Mouse (Mus musculus): ENCODE data around the gene Per2. TPM values are rescaled to one million over a fixed set of nuclear protein-coding genes. Genes with fewer than 3 reads are reported as not detected.

Gene Per2
- polyA plus RNA-seq, 1 experiment = 1.8 TPM

GRCm38 (mm10) chr1:91453932-91454331 lies 5.2 kb downstream of the Per2 start:
- H3ac ChIP-seq (ENCODE audit: control insufficient read depth, insufficient read length) = no peak overlapping the region
- TF ChIP-seq POLR2AphosphoS2 (IDR thresholded peaks at IDR 0.05; ENCODE audit: insufficient read length, low read depth) (no peak), POLR2A (IDR thresholded peaks at IDR 0.05; ENCODE audit: insufficient read length, low read depth) (no peak), USF1 (IDR thresholded peaks at IDR 0.05; ENCODE audit: low read depth) (no peak), E2F4 (IDR thresholded peaks at IDR 0.05; ENCODE audit: insufficient read depth) (no peak)
- H3K79me2 ChIP-seq (ENCODE audit: control insufficient read depth, insufficient read depth) = peaks cover 34% of the 10 kb centered on the region
- no peak overlapping the region for H3K4me3 ChIP-seq
- H3K27me3 ChIP-seq (ENCODE audit: control insufficient read depth, insufficient read depth, insufficient read length) = no peaks in the 10 kb centered on the region
- H3K36me3 ChIP-seq (ENCODE audit: control insufficient read depth, insufficient read depth) = no peaks in the 10 kb centered on the region
- H3K4me2 ChIP-seq (ENCODE audit: low read depth) = no peak overlapping the region

DNA sequence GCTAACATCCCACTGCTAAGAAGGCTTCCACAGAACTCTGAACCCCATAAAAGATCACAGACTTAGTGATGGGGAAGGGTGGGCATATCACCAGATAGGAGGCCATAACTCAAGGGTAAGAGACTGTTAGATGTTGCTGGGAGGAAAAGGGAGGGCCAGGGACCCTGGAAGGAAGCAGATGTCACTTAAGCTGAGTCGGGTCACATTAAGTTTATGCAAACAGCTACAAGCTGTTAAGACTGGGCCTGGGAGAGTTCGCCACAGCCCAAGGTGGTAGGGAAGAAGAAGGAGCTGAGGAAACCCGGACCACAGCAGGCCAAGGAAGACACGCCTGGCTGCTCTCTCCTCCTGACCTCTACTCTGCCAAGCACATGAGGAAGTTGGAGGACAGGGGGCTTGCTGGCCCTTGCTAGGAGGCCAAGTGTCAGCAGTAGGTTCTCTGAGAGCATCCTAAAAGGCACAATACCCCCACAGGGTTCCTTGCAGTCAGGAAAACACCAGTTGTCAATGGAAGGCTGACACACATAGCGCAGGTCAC lies 7.5 kb downstream of the Per2 start:
- H3K27me3 ChIP-seq (ENCODE audit: control insufficient read depth, insufficient read depth, insufficient read length) = no peaks in the 10 kb centered on the region

GRCm38 (mm10) chr1:91450851-91451250 lies 8.3 kb downstream of the Per2 start:
- H3K27me3 ChIP-seq (ENCODE audit: control insufficient read depth, insufficient read depth, insufficient read length) = no peaks in the 10 kb centered on the region

More for the DNA sequence above, 7.5 kb downstream of the Per2 start:
- Histone ChIP-seq H3K79me2 (ENCODE audit: control insufficient read depth, insufficient read depth) (peaks cover 24% of the 10 kb centered on the region), H3K4me2 (ENCODE audit: low read depth) (no peak overlapping the region), H3ac (ENCODE audit: control insufficient read depth, insufficient read length) (no peak overlapping the region), H3K36me3 (ENCODE audit: control insufficient read depth, insufficient read depth) (peaks cover 17% of the 10 kb centered on the region), H3K4me3 (no peak overlapping the region)
- TF ChIP-seq POLR2AphosphoS2 (IDR thresholded peaks at IDR 0.05; ENCODE audit: insufficient read length, low read depth) (no peak), MYOG (IDR thresholded peaks at IDR 0.05; ENCODE audit: control insufficient read depth in 1 of 3, insufficient read depth in 1 of 3, insufficient read length in 2 of 3, low read depth in 2 of 3) (no peak), MYOD1 (IDR thresholded peaks at IDR 0.05; ENCODE audit: control insufficient read depth in 1 of 3, insufficient read length in 2 of 3, low read depth in 2 of 3) (no peak), CEBPB (IDR thresholded peaks at IDR 0.05; ENCODE audit: insufficient read depth, poor library complexity, severe bottlenecking) (no peak), REST (IDR thresholded peaks at IDR 0.05; ENCODE audit: insufficient read depth, insufficient read length) (no peak), TCF3 (IDR thresholded peaks at IDR 0.05; ENCODE audit: insufficient read length, low read depth) (no peak), SRF (IDR thresholded peaks at IDR 0.05; ENCODE audit: control insufficient read depth, insufficient read length, low read depth) (no peak), USF1 (IDR thresholded peaks at IDR 0.05; ENCODE audit: low read depth) (no peak), POLR2A (IDR thresholded peaks at IDR 0.05; ENCODE audit: insufficient read length, low read depth) (no peak)

DNA sequence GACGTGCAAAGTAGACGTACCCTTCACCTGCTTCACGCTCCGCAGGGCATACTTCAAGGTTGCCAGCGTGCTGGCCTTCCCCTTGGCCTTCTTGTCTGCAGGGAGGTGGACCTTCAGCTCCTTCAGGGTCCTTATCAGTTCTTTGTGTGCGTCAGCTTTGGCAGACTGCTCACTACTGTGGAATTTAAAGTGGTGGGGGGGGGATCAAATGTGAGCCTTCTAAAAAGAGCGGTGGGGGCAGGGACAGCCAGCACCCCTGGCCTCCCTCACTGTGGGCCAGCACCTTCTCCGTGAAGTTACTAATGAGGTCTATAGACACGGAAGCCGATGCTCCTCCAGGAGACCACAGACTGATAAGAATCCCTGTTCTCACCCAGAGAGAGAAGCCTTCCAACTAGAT lies 10.4 kb downstream of the Per2 start:
- H3K79me2 ChIP-seq (ENCODE audit: control insufficient read depth, insufficient read depth) = peaks cover 7% of the 10 kb centered on the region
- H3K4me3 ChIP-seq = no peak overlapping the region
- H3ac ChIP-seq (ENCODE audit: control insufficient read depth, insufficient read length) = no peak overlapping the region
- TF ChIP-seq TCF12 (IDR thresholded peaks at IDR 0.05; ENCODE audit: insufficient read depth, poor library complexity, severe bottlenecking) = no peak
- TF ChIP-seq MAX (IDR thresholded peaks at IDR 0.05; ENCODE audit: low read depth) = no peak
- TF ChIP-seq REST (IDR thresholded peaks at IDR 0.05; ENCODE audit: insufficient read depth, insufficient read length) = no peak
- TF ChIP-seq TCF3 (IDR thresholded peaks at IDR 0.05; ENCODE audit: insufficient read length, low read depth) = no peak
- no peak for TF ChIP-seq USF1 (IDR thresholded peaks at IDR 0.05; ENCODE audit: low read depth)
- TF ChIP-seq CEBPB (IDR thresholded peaks at IDR 0.05; ENCODE audit: insufficient read depth, poor library complexity, severe bottlenecking) = no peak
- no peak for TF ChIP-seq SRF (IDR thresholded peaks at IDR 0.05; ENCODE audit: control insufficient read depth, insufficient read length, low read depth)
- TF ChIP-seq MYOD1 (IDR thresholded peaks at IDR 0.05; ENCODE audit: control insufficient read depth in 1 of 3, insufficient read length in 2 of 3, low read depth in 2 of 3) = no peak
- TF ChIP-seq POLR2AphosphoS2 (IDR thresholded peaks at IDR 0.05; ENCODE audit: insufficient read length, low read depth) = no peak
- TF ChIP-seq E2F4 (IDR thresholded peaks at IDR 0.05; ENCODE audit: insufficient read depth) = no peak
- no peak for TF ChIP-seq POLR2A (IDR thresholded peaks at IDR 0.05; ENCODE audit: insufficient read length, low read depth)
- no peak for TF ChIP-seq MYOG (IDR thresholded peaks at IDR 0.05; ENCODE audit: control insufficient read depth in 1 of 3, insufficient read depth in 1 of 3, insufficient read length in 2 of 3, low read depth in 2 of 3)
- H3K27me3 ChIP-seq (ENCODE audit: control insufficient read depth, insufficient read depth, insufficient read length) = no peaks in the 10 kb centered on the region
- H3K4me2 ChIP-seq (ENCODE audit: low read depth) = no peak overlapping the region
- peaks cover 24% of the 10 kb centered on the region for H3K36me3 ChIP-seq (ENCODE audit: control insufficient read depth, insufficient read depth)

More at GRCm38 (mm10) chr1:91450851-91451250, 8.3 kb downstream of the Per2 start:
- H3K4me3 ChIP-seq = no peak overlapping the region
- H3K4me2 ChIP-seq (ENCODE audit: low read depth) = no peak overlapping the region
- TF ChIP-seq USF1 (IDR thresholded peaks at IDR 0.05; ENCODE audit: low read depth) (no peak), POLR2A (IDR thresholded peaks at IDR 0.05; ENCODE audit: insufficient read length, low read depth) (no peak), REST (IDR thresholded peaks at IDR 0.05; ENCODE audit: insufficient read depth, insufficient read length) (no peak), CEBPB (IDR thresholded peaks at IDR 0.05; ENCODE audit: insufficient read depth, poor library complexity, severe bottlenecking) (no peak), MAX (IDR thresholded peaks at IDR 0.05; ENCODE audit: low read depth) (no peak), E2F4 (IDR thresholded peaks at IDR 0.05; ENCODE audit: insufficient read depth) (no peak), TCF3 (IDR thresholded peaks at IDR 0.05; ENCODE audit: insufficient read length, low read depth) (no peak), POLR2AphosphoS2 (IDR thresholded peaks at IDR 0.05; ENCODE audit: insufficient read length, low read depth) (no peak), MYOG (IDR thresholded peaks at IDR 0.05; ENCODE audit: control insufficient read depth in 1 of 3, insufficient read depth in 1 of 3, insufficient read length in 2 of 3, low read depth in 2 of 3) (peak in 1 of 3 experiments; percentile 36), MYOD1 (IDR thresholded peaks at IDR 0.05; ENCODE audit: control insufficient read depth in 1 of 3, insufficient read length in 2 of 3, low read depth in 2 of 3) (peak in 2 of 3 experiments; percentile 44 to 74)
- peaks cover 20% of the 10 kb centered on the region for H3K79me2 ChIP-seq (ENCODE audit: control insufficient read depth, insufficient read depth)
- peaks cover 17% of the 10 kb centered on the region for H3K36me3 ChIP-seq (ENCODE audit: control insufficient read depth, insufficient read depth)
- H3ac ChIP-seq (ENCODE audit: control insufficient read depth, insufficient read length) = no peak overlapping the region

GRCm38 (mm10) chr1:91446511-91446910 lies 12.6 kb downstream of the Per2 start:
- TF ChIP-seq MYOG (IDR thresholded peaks at IDR 0.05; ENCODE audit: control insufficient read depth in 1 of 3, insufficient read depth in 1 of 3, insufficient read length in 2 of 3, low read depth in 2 of 3) (no peak), MYOD1 (IDR thresholded peaks at IDR 0.05; ENCODE audit: control insufficient read depth in 1 of 3, insufficient read length in 2 of 3, low read depth in 2 of 3) (no peak), USF1 (IDR thresholded peaks at IDR 0.05; ENCODE audit: low read depth) (no peak), CEBPB (IDR thresholded peaks at IDR 0.05; ENCODE audit: insufficient read depth, poor library complexity, severe bottlenecking) (no peak), TCF12 (IDR thresholded peaks at IDR 0.05; ENCODE audit: insufficient read depth, poor library complexity, severe bottlenecking) (no peak), MAX (IDR thresholded peaks at IDR 0.05; ENCODE audit: low read depth) (no peak), POLR2A (IDR thresholded peaks at IDR 0.05; ENCODE audit: insufficient read length, low read depth) (no peak), SRF (IDR thresholded peaks at IDR 0.05; ENCODE audit: control insufficient read depth, insufficient read length, low read depth) (no peak), POLR2AphosphoS2 (IDR thresholded peaks at IDR 0.05; ENCODE audit: insufficient read length, low read depth) (no peak), E2F4 (IDR thresholded peaks at IDR 0.05; ENCODE audit: insufficient read depth) (no peak), TCF3 (IDR thresholded peaks at IDR 0.05; ENCODE audit: insufficient read length, low read depth) (no peak)
- Histone ChIP-seq H3ac (ENCODE audit: control insufficient read depth, insufficient read length) (no peak overlapping the region), H3K27me3 (ENCODE audit: control insufficient read depth, insufficient read depth, insufficient read length) (no peaks in the 10 kb centered on the region), H3K36me3 (ENCODE audit: control insufficient read depth, insufficient read depth) (peaks cover 26% of the 10 kb centered on the region), H3K79me2 (ENCODE audit: control insufficient read depth, insufficient read depth) (no peaks in the 10 kb centered on the region), H3K4me3 (no peak overlapping the region), H3K4me2 (ENCODE audit: low read depth) (no peak overlapping the region)
